Mouse (Mus musculus) testis, adult 2 months (tissue): ENCODE measurements at regions not wholly inside any gene's neighbourhood (a gene's known extent, or its start where the extent isn't known, plus 50 kb on each side); places are given as distances from the start of the nearest gene placed in this dataset.
"Not testable (repeated sequence)": the region's sequence is repeated elsewhere in the genome, so short reads cannot be mapped to it uniquely, and the experiment has no call there.

ENCODE experiments used
- H3K27ac ChIP-seq: fragments of 200-500 bp; 2 replicates; pipeline ENCODE4 v1.5.1; 2012; ENCODE audit warnings: low read depth, low read length; ENCODE audit not compliant: control insufficient read depth, insufficient read depth
- H3K27me3 ChIP-seq: fragments of 200-500 bp; 2 replicates; pipeline ENCODE4 v1.6.1; 2012; ENCODE audit warnings: mild to moderate bottlenecking, low read length, moderate library complexity; ENCODE audit not compliant: control insufficient read depth, insufficient read depth
- H3K36me3 ChIP-seq: fragments of 200-500 bp; 2 replicates; pipeline ENCODE4 v1.6.1; 2012; ENCODE audit warnings: mild to moderate bottlenecking, low read length; ENCODE audit not compliant: control insufficient read depth, insufficient read depth
- H3K4me1 ChIP-seq: fragments of 200-500 bp; 2 replicates; pipeline ENCODE4 v1.6.1; 2012; ENCODE audit warnings: low read length; ENCODE audit not compliant: control insufficient read depth, insufficient read depth
- H3K4me3 ChIP-seq: fragments of 200-500 bp; 2 replicates; pipeline ENCODE4 v1.5.1; 2012; ENCODE audit warnings: low read depth, mild to moderate bottlenecking, low read length, moderate library complexity, mixed read lengths; ENCODE audit not compliant: control insufficient read depth
- CTCF ChIP-seq: fragments of 200-500 bp; IDR thresholded peaks from 2 replicates; pipeline ENCODE4 v1.5.1; 2012; ENCODE audit warnings: low read depth, mild to moderate bottlenecking, inconsistent platforms, low read length, moderate library complexity; ENCODE audit not compliant: control insufficient read depth, insufficient read depth, insufficient replicate concordance
- POLR2A ChIP-seq: fragments of 200-500 bp; IDR thresholded peaks from 2 replicates; pipeline ENCODE4 v1.6.1; 2012; ENCODE audit warnings: low read depth, mild to moderate bottlenecking, inconsistent platforms, low read length, moderate library complexity; ENCODE audit not compliant: control insufficient read depth

DNA sequence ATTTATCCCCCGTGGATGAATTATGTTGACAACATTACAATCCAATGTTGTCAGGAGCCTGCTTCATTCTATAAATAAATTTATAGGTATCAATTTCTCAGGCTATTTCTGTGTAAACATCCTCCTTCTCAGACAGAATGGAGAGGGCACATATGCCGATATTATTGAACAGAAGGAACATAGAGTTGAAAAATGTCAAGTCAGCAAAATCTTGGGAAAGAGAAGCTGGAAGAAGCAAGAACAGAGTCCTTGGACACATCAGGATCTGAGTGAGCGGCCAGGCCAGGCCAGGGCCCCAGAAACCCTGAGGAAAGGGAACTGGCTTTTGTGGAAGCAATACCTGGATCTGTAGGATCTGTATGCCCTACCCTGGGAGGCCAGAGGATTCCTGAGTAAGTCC, 129.9 kb upstream of the Zranb2 start:
- H3K27ac ChIP-seq = no peak overlapping the region
- H3K4me1 ChIP-seq = no peaks in the 10 kb centered on the region

DNA sequence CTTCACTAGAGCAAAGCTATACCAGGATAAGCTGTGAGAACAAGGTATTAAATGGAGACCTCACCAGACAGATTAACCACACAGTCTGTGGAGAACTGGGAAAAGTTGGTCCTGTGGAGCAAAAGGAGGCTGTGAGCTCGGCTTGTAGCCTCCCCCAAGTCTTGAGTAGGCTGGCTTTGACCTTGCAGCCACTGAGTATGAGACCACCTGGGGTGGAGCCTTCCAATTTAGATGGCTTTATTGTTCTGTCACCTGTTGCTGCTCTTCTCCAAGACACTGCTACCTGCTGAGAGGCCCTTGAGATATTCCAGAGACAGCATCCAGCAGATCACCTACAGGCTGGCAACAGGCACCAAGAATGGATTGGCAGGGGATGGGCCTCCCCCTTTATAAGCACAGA, 110.5 kb upstream of the Zranb2 start:
- H3K27me3 ChIP-seq, H3K4me1 ChIP-seq, H3K4me3 ChIP-seq, H3K36me3 ChIP-seq, H3K27ac ChIP-seq: not testable (repeated sequence)

More for the DNA sequence above, 129.9 kb upstream of the Zranb2 start:
- TF ChIP-seq CTCF = no peak
- TF ChIP-seq POLR2A = no peak
- no peak overlapping the region for H3K4me3 ChIP-seq
- H3K36me3 ChIP-seq = no peaks in the 10 kb centered on the region
- H3K27me3 ChIP-seq = no peaks in the 10 kb centered on the region

DNA sequence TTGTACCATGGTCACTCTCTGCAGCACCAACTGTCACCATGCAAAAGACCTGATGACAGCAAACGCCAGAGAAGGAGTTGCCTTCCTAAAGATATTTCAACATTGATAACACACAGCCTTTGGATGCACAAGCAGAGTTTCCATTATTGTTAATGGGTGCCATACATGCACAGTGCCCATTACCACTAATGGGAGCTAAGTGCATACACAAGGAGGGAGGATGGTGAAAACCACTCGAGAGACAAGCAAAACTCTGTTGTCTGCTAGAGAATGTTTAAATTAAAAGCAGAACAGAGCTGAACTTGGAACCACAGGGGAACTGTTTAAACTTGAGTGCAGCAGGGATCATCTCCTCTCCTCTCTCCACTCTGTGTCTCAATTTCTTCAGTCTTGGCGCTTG, 107.2 kb upstream of the Zranb2 start:
- no peak overlapping the region for H3K27ac ChIP-seq
- TF ChIP-seq CTCF (no peak), POLR2A (no peak)
- no peak overlapping the region for H3K4me3 ChIP-seq
- H3K36me3 ChIP-seq = no peaks in the 10 kb centered on the region
- no peaks in the 10 kb centered on the region for H3K27me3 ChIP-seq
- no peaks in the 10 kb centered on the region for H3K4me1 ChIP-seq

DNA sequence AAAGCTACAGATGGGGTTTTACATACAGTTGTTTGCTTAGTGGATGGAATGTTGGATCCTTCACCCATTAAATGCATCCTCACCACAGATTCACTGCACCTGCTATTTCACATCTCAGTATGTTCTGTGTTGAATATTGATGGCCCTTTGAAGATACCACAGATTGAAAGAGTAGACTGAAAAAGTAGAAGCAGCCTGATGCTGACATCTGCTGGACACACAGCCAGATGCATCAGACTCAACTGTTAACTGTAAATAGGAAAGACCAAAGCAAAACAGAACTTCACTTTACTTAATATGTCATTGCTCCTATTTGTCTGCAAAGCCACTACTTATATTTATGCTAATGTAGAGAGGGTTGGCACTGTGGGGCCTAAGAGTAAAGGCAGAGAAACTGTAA, 84.2 kb upstream of the Zranb2 start:
- Histone ChIP-seq H3K27me3 (no peaks in the 10 kb centered on the region), H3K4me1 (no peaks in the 10 kb centered on the region), H3K4me3 (no peak overlapping the region), H3K36me3 (no peaks in the 10 kb centered on the region), H3K27ac (no peak overlapping the region)
- no peak for TF ChIP-seq POLR2A
- TF ChIP-seq CTCF = no peak

DNA sequence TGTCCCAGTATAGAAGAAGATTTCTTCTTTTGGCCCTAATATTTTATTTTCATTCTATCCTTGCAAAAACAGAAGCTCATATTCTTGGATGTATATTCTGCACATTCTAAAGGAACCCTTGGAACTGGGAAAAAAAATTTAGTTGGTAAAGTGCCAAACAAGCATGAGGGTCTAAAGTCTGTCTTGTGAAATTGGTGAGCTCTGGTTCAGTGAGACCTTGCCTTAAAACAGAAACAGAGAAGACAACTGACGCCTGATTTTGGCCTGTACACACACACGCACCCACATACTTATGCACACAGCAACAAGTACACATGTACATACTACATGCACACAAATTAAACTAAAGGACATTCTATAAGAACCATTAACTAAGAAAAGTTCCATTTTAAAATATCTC, 62.4 kb upstream of the Zranb2 start:
- H3K4me3 ChIP-seq = no peak overlapping the region
- H3K36me3 ChIP-seq = no peaks in the 10 kb centered on the region
- no peaks in the 10 kb centered on the region for H3K27me3 ChIP-seq
- H3K27ac ChIP-seq = no peak overlapping the region
- TF ChIP-seq POLR2A (no peak), CTCF (no peak)
- no peaks in the 10 kb centered on the region for H3K4me1 ChIP-seq

DNA sequence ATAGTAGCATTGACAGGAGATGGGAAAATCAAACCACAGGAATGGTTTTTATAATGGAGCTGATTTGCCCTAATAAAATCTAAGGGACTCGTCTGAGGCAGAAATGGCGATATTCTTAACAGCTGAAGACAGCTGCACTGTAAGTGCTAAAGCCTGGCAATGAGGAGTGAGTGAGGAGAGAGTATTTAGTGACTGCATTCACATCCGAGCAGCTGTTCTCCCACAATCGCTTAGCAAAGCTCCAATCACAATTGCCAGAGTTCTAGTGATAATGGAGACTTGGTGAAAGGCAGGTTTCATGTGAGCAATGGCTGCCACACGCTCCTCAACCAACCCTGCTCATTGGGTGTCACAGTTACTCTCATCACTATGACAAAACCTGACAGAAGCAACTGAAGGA, 61.3 kb upstream of the Zranb2 start:
- no peak overlapping the region for H3K27ac ChIP-seq
- no peaks in the 10 kb centered on the region for H3K27me3 ChIP-seq
- no peak for TF ChIP-seq POLR2A
- no peak for TF ChIP-seq CTCF
- H3K36me3 ChIP-seq = no peaks in the 10 kb centered on the region
- H3K4me3 ChIP-seq = no peak overlapping the region
- no peaks in the 10 kb centered on the region for H3K4me1 ChIP-seq

DNA sequence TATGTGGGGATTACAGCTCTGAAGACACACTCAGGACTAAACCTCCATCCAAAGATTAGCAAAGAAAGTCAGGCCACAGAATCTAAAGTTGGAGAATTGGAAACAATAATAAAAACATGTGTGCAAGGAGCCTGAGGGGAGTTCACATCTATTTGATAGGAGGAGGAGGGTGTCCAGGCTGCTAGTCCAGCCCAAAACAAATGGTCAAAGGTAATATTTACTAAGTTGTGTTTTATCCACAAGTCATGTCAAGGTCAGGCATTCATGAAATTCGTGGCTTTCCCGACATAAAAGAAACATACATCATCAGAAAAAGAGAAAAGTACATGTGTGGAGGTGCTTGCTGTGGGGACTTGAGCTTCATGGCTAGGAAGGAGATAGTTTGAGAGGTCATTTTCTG, 56.2 kb upstream of the Zranb2 start:
- TF ChIP-seq CTCF = no peak
- TF ChIP-seq POLR2A = no peak
- Histone ChIP-seq H3K27me3 (no peaks in the 10 kb centered on the region), H3K36me3 (no peaks in the 10 kb centered on the region)

More for the DNA sequence above, 56.2 kb upstream of the Zranb2 start:
- no peaks in the 10 kb centered on the region for H3K4me1 ChIP-seq
- H3K27ac ChIP-seq = no peak overlapping the region
- no peak overlapping the region for H3K4me3 ChIP-seq
